Mouse (Mus musculus) frontal cortex, postnatal 10 days (tissue): ENCODE results near the gene U2af1l4.

Experiments
- DNase-seq, 2 experiments: peaks; one replicate each; pipeline ENCODE4 v3.0.0; 2022; ENCODE audit warnings: low spot score in 2 of 2, mixed read lengths in 1 of 2

Gene U2af1l4

DNA sequence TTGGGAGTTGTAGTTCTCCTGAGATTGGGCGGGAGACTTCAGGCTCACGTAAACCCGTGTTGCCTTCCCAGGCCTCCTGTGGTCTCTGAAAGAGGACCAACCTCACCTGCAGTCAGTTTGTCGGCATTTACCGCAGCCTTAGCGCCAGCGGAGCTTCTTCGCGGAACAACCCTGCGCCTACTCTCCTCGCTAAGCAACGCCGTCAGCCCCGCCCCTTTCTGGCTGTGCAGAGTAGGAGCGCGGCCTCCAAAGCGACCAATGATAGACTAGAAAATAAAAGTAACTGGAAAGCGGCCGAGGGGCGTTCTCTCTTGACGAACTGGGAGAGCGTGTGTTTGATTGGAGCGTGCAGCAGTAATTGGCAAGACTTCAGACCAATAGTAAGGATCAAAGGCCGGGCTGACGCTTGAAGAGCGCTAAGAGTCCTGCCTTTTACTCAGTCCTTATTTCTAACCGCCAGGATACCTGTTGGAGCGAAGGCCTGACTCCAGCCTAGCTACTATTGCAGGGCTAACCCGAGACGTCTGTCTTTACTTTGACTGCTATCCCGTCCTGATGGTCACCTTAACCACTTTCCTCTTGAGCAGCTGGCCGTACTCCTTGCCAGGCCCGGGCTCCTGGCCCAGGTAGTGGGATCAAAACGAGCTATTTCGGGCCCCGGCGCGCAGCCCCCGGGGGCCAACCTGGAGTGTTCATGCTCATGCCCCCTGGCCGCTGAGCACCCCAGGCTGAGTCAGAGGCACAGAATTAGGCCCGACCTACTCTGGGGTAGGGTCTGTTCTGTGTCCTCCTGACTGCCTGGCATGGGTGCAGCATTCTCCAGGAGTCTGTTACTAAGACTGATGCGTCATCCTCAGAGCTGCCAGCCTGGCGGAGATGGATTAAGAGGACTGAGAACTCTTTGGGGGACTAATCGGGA is 10.7 kb upstream of the U2af1l4 start, which contains the start of the genes Hspb6 and Proser3:
Gene Hspb6, plus strand, starts transcription at position 77 of the 919 bp plus-strand sequence.
Gene Proser3, minus strand, starts transcription at position 198 of the 919 bp plus-strand sequence.
- peak; percentile 95 for DNase-seq

DNA sequence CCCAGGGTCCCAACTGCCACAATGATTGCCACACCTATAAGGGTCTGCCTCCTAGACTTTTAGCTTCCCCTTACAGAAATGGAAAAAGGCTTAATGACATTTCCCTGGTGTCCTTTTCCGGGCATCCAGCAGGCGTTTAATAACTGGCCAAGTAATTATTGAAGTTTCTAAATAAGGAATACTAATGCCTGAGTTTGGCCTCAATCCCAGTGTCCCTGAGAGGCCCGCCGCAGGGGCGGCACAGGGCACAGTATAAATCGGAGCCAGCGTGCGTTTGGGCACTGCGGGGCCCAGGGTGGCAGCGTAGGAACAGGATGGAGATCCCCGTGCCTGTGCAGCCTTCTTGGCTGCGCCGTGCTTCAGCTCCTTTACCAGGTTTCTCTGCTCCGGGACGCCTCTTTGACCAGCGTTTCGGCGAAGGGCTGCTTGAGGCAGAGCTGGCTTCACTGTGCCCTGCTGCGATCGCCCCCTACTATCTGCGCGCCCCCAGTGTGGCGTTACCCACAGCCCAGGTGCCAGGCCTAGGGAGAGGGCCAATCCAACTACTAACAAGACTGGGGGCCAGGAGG is 10.0 kb upstream of the U2af1l4 start:
- DNase-seq: peak in 1 of 2 experiments; percentile 48

DNA sequence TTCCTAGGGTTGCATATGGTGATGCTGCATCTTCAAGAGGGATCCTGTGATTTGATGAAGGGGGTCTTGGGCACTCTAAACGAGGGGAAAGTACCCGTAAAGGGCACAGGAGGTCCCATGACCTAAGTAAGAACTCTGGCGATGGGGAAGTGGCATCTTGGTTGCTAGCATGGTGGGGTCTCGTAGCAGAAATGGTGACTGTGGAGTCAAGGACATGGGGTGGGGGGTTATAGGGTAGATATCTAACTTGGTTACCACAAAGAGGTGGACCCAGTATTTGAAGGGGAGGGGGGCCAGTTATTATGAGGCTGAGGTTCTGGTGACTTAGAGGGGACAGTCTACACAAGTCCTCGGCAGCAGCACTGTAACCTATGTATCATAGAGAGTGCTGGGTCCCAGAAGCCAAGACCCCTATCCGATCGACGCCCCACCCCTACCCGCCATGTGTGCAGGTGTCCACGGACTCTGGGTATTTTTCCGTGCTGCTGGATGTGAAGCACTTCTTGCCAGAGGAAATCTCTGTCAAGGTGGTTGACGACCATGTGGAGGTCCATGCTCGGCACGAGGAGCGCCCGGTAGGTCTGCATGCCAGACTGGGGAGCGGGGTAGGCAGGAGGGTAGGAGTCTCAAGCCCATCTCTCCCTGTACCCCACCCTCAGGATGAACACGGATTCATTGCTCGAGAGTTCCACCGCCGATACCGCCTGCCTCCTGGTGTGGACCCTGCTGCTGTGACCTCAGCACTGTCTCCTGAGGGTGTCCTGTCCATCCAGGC is 9.1 kb upstream of the U2af1l4 start:
- no peak for DNase-seq

DNA sequence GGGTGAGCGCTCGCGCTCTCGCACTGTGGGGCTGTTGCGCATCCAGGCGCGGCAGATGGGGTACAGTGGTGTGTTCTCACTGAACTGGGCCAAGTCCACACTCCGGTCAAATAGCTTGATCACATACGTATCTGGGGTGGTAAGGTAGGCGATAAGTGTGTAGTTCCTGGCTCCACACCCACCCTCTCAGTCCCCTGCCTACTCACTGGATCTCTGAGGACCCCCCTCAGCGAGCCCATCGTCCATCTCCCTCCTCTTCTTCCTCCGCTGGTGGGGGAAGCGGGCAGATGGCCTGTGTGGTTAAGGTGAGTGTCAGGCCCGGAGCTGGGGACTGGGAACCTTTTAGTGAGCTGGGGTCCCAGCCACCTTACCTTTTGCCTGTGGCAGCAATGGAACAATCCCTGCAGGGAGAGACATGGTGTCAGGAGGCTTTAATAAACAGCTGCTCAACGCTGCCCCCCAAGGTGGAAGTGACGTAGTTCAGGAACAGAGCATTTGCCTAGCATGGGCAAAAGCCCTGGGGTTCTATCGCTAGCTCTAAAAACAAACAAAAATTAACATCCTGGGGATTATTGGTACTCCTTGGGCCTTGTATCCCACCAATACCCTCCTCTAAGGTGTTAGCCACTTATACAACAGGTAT is 6.1 kb upstream of the U2af1l4 start:
- no peak for DNase-seq

DNA sequence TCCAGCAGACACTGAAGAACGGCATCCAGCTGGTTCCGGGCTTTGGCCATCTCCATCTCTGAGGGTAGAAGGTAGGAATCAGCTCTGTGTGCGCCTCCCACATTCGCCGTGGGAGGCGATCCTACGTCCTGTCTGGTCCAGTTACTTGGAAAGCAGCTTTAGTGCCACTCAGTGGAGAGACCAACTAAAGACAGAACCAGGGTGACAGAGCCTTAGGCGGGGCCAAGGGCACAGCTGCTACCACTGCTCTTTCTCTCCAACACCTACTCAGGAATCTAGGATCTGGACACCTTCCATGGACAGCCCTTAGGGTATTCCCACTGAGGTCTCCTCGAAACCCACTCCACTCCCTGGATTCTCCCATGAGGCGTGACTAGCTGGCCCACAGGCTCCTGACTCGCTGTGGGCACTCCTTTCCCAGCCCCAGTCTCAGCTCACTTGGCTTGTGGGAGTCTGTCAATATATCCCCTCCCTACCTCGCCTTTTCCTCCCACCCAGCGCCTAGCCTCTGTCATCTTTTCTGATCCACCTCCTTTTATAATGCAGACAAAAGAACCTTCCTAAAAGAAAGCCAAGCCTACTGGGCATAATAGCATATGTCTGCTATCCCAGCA is 5.1 kb upstream of the U2af1l4 start:
- no peak for DNase-seq

DNA sequence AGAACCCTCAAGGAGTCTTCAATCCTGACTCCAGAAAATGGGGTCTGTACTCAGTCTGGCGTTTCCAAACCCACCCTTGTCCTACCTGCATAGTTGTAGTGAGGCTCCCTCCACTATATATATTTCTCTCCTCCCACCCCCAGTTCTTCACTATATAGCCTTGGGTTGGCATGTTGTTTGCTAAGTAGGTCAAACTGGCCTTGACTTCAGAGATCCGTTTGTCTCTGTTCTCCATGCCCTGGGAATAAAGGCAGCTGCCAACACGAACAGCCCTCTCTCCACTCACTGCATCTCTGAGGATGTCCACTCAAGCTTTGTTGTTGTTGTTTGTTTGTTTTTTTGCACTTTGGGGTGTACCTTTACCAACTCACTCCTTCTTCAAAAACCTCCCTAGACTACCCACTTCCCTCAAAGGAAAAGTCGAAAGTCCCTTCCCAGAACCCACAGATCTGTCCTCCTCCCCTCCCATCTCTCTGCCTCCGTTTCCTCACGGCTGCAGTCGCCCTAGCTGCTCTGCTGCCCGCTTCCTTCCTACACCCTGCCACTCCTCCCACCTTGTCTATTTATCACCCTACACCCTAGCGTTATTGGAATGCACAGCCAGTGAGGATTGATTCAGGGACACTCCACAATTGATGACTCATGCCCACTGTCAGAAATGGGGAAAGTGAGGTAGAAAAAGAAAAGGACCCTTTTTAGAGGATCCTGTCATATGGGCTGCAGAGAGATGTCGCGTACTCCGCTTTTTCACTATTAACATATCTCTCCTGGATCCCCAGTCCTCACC is 4.3 kb upstream of the U2af1l4 start:
- DNase-seq: no peak

DNA sequence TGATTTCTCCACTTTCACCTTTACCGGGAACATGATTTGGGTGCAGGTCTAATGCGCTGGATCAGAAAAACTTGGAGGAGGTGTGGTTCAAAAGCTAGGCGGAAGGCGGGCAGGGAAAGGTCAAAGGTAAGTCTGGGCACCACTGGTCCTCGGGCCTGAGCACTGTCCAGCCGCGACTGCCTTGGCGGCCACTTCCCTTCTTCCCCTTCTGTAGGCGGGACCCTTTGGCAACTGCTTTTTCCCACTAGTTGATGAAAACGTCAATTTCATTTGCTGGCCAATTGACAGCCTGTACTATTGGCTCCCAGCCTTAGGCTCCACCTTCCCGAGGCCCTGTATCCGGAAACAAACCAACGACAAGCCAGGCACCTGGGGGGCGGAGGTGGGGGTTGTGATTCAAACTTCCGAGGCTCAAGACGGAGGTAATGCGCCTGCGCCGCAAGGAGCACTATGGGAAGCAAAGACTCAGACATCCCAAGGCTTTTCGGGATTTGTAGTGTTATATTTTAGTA is 3.6 kb upstream of the U2af1l4 start, which contains the start of gene Lin37:
Gene Lin37, minus strand, starts transcription at position 396 of the 512 bp plus-strand sequence.
- DNase-seq: peak; percentile 97 to 98

DNA sequence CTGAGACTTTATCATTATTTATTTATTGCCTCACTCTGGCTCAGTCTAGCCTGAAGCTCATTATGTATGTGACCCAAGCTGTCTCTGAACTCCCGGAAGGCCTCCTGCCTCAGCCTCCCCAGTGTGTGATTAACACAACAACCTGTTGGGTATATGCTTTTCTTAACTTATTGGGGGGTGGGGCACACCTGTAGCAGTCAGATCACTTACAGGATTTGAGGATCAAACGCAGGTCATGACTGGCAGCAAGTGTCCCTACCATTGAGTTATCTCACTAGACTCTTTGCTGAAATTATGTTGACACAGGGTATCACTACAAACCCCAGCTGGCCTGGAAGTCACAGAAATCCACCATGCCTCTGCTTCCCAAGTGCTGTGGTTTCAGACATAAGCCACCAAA is 2.8 kb upstream of the U2af1l4 start:
- DNase-seq: no peak

DNA sequence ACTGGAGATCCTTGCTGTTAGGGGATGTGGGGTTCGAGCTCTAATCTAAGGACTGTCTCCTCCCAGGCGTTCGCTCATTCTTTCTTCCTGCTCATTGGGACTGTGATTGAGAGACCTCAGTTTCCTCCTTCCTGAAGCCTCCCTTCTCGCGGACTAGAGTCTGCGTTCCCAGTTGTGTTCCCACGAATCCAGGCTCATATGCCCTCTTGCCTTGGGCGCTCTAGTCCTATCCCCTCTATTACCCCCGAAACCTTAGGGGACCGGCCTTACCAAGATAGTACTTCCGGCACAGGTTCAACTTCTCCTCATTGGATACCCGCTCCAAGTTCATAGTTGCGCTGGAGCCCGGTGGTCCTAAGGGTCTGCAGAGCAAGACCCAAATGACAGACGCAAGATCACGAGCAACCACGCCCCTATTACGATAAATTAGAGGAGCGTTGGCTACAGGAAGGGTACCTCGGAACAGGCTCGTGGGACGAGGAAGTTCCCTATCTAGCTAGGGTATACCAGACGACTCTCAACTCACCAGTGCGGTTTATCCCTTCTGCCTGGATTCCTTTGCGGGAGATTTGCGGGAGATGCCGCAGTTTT is 480 bp upstream of the U2af1l4 start:
- DNase-seq: no peak

DNA sequence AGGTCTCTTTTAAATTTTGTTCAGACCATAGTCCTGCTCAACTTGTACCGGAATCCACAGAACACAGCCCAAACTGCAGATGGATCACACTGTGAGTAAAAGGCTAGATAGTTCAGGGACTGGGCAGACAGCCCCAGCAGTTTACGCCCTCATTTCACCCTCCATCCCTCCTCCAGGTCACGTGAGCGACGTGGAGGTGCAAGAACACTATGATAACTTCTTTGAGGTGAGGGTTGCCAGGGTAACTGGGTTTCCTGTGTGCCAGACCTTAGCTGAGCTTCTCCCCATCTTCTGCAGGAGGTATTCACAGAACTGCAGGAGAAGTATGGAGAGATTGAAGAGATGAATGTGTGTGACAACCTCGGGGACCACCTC is 792 bp downstream of the U2af1l4 start:
- DNase-seq: no peak

DNA sequence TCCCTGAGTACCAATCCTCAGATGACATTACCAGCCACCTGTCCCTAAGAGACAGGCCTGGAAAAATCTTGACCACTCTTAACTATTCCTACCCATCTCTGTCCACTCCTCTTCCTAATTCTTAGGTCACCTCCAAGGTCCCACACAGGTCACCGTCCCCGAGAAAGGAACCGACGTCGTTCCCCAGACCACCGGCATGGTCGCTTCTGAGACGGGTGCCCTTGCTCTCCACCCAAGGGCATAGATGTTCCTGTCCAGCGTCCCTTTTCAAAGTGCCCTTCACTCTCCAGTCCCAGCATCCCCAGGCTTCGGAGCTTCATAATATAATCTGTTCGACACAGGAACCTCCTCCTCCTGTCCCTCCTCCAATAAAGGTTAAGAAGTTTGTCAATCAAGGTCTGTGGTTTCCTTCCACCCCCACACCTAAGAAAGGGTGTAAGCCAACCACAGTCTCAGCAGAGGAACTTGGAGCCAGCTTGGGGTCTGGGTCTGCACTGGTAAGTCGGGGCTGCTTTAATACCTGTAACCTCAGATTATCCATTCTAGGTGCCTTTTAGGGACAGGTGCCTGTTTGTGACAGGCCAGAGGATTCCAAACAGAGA is 2.0 kb downstream of the U2af1l4 start, which contains the start of gene Igflr1:
Gene Igflr1, plus strand, starts transcription at position 458 of the 602 bp plus-strand sequence.
- DNase-seq: no peak

DNA sequence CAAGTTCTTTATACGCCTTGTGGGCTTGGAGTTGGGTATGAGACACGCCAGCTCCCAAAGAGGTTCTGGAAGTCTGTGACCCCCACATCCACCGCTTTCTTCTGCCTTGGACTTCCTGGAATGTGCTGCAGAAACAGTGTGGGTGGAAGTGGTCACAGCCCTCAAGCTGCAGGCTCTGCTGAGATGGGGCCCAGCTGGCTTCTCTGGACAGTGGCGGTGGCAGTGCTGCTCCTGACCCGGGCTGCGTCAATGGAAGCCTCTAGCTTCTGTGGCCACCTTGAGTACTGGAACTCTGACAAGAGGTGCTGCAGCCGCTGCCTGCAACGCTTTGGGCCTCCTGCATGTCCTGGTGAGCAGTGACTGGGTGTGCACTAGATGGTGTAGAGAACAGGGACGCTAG is 2.9 kb downstream of the U2af1l4 start:
- DNase-seq: no peak

DNA sequence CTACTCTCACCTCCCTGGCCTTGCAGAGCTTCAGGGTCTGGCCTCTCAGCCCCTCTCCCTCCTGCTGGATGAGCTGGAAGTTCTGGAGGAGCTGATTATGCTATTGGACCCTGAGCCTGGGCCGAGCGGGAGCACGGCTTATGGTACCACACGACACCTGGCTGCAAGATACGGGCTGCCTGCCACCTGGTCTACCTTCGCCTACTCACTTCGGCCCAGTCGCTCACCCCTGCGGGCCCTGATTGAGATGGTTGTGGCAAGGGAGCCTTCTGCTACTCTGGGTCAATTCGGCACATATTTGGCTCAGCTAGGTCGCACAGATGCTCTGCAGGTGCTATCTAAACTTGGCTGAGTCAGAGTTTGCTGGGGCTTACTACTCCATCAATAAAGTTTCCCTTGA is 4.5 kb downstream of the U2af1l4 start:
- no peak for DNase-seq

DNA sequence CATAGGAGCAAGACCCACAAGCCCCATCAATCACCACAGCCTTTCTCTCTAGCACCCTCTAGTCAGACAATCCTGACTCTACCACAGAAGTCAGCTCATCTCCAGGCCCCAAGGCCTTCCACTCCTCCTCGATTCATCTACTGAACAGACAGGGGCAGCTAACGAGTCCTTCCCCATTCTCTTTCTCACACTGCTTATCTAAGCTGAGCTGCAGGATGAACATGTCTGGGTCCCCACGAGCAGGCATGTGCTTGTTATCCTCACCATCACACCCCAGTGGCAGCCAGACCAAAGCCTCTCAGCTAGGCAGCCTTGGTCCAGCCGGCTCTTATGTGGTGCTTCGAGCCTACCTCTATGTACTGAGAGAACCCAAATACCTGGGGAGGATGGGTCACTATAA is 9.3 kb downstream of the U2af1l4 start:
- no peak for DNase-seq

DNA sequence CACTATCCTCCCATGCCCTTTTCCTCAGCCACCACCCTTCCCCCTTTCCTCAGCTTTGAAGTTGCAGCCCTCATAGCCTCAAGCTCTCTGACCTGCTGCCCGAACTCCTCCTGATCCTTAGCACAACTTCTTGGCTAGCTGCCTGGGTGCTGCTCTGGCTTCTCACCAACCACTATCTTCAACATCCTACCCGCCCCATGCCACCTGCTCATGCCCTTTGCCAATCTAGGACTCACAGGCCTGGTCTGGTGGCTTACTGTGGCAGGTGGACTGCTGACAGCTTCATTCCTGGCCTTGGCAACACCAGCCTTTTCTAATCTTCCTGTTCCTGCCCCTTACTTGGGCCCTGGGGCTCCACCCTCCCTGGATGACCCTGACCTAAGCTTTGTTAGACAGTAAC is 9.9 kb downstream of the U2af1l4 start:
- DNase-seq: no peak

DNA sequence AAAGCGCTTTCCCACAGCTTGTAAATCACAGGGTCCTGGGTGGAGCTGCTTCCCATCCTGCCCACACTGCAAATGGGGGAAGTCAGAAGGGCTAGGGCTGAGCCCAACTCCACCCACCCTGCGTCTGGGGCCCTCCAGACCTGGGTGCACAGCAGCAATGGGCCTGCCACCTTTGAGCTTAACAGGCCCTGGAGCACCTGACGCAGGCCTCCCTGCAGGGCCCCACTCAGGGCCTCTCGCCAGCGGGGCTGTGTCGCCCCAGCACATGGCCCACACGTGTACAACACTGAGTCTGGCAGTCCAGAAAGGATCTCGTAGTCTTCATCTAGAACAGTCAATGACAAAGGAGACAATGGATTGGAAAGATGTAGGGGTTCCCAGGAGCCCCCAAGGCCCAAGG is 16.8 kb downstream of the U2af1l4 start:
- no peak for DNase-seq

DNA sequence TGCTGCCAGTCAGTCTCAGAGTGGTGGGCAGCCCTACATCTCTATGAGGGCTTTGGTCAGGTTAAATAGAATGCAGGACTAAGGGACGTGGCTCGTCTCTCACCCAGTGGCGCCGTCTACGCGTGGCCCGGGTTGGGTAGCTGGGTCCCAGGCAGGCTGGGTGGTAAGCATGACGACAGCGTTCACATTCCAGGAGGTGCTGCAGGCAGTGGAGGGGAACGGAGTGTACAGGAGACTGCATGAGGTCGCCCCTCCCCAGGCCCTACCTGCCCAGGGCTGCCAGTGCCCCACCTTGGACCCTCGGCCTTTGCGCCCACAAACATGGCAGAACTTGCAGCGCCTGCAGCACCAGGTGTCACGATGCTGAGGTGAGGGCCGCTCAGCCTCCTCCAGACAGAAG is 18.4 kb downstream of the U2af1l4 start:
- no peak for DNase-seq

DNA sequence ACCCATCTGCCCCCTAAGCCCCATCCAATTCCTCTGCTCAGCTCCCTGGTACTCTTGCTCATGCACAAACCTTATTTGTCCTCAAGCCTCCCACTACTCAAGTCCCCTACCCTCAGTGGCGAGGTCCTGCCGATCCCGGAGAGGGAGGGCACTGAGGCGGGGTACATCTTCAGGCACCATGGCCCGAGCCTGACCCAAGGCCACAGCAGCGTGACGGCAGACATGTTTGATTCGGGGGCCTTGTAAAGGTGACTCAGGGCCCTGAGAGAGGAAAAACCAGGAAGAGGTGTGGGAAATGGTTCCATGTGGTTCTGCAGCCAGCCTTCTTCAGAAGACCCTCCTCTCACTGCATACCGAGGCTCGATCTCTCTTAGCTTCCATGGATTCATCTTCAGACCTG is 21.2 kb downstream of the U2af1l4 start:
- DNase-seq: no peak

DNA sequence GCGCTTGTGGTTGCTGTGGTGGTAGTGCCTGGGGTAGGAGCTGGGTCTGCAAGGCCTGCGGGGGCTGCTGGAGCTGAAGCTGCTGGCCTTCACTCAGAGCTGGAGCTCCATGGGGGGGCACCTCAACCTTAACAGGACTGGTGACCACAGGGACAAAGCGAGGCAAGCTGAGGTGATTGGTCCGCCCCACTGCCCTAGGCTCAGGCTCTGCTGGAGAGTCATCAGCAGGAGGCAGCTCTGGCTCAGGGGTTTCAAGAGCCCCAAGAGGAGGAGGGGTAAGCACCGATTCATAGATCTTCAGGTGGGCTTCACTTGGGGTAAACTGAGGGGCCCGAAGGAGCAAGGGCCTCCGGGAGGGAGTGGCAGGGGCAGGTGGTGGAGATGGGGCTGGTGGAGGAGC is 22.1 kb downstream of the U2af1l4 start:
- no peak for DNase-seq
